10 mouse cellular contexts compared by ENCODE assay signal in genomic region chr4:148625010-148625409, GRCm38 (mm10). TPM values are rescaled to one million over a fixed set of nuclear protein-coding genes. Genes with fewer than 3 reads are reported as not detected.
DNase-seq lines count a peak whose midpoint lies in the region; ATAC-seq and TF ChIP-seq lines count a peak whose summit lies in the region.
"Had no signal": no experiment of that assay in that cellular context is flagged by ENCODE, and none has a peak within 500 bp of the region (broad histone marks: within the 10 kb centered on the region; RNA-seq: fewer than 3 reads in every experiment).

No protein-coding gene starts in this region.

- TF ChIP-seq CTCF in G1E (IDR thresholded peaks at IDR 0.05; ENCODE audit: low read depth, low read length): no peak

- 79% methylated on average over 10 of the region's 10 CpGs for WGBS in heart, embryonic 14.5 days
- WGBS in hindbrain, embryonic 13.5 days: 87% methylated on average over 10 of the region's 10 CpGs
- 92% methylated on average over 10 of the region's 10 CpGs for WGBS in midbrain, embryonic 12.5 days

- DNase-seq in heart, adult 9 months (ENCODE audit: low spot score in 2 of 2): no peak
- no peak for DNase-seq in G1E (ENCODE audit: low spot score)
- DNase-seq in spleen, adult 18-20 months: no peak
- DNase-seq in frontal cortex, postnatal 10 days (ENCODE audit: low spot score in 2 of 2): no peak
- DNase-seq in right cerebral cortex, adult 2 months (ENCODE audit: low spot score in 2 of 2): no peak

- H3K9ac ChIP-seq in heart, embryonic 14.5 days (ENCODE audit: low read length): no peak overlapping the region
- H3K9ac ChIP-seq in hindbrain, embryonic 13.5 days: no peak overlapping the region; the same call in 1 of the 2 replicates
- H3K9ac ChIP-seq in midbrain, embryonic 12.5 days (replicated peaks): no peak overlapping the region

- no peak for ATAC-seq in heart, embryonic 14.5 days (ENCODE audit: insufficient number of reproducible peaks, insufficient read depth, low FRiP score, low read depth)
- no peak for ATAC-seq in G1E (ENCODE audit: extremely low read depth, insufficient number of reproducible peaks, low FRiP score, poor library complexity, severe bottlenecking)
- ATAC-seq in hindbrain, embryonic 13.5 days (ENCODE audit: low FRiP score): no peak
- no peak for ATAC-seq in midbrain, embryonic 12.5 days (ENCODE audit: low FRiP score, low read depth)

- peak overlapping the region; percentile 76 for H3K4me2 ChIP-seq in heart, embryonic 14.5 days (ENCODE audit: low read length)
- peak overlapping the region; percentile 98 for H3K4me2 ChIP-seq in hindbrain, embryonic 13.5 days
- H3K4me2 ChIP-seq in midbrain, embryonic 12.5 days (replicated peaks): peak overlapping the region; percentile 92

- peak overlapping the region in 1 of 2 experiments; percentile 100; a peak in 1 of 4 replicates for H3K4me3 ChIP-seq in heart, embryonic 14.5 days (ENCODE audit: control insufficient read depth in 1 of 2, insufficient read depth in 1 of 2, low read depth in 1 of 2, low read length in 2 of 2)
- H3K4me3 ChIP-seq in G1E (ENCODE audit: low read depth, low read length): peak overlapping the region; percentile 93
- peak overlapping the region; percentile 98 for H3K4me3 ChIP-seq in hindbrain, embryonic 13.5 days
- peak overlapping the region; percentile 96 for H3K4me3 ChIP-seq in midbrain, embryonic 12.5 days

- H3K27ac ChIP-seq in heart, embryonic 14.5 days (replicated peaks in 1 of 2; ENCODE audit: control insufficient read depth in 1 of 2, insufficient read depth in 1 of 2, low read depth in 2 of 2, low read length in 2 of 2): no peak overlapping the region
- H3K27ac ChIP-seq in hindbrain, embryonic 13.5 days: no peak overlapping the region
- no peak overlapping the region for H3K27ac ChIP-seq in midbrain, embryonic 12.5 days (replicated peaks)

- no peaks in the 10 kb centered on the region for H3K9me3 ChIP-seq in heart, embryonic 14.5 days (ENCODE audit: control insufficient read depth, low read length)
- no peaks in the 10 kb centered on the region for H3K9me3 ChIP-seq in G1E (replicated peaks)
- H3K9me3 ChIP-seq in hindbrain, embryonic 13.5 days: no peaks in the 10 kb centered on the region
- H3K9me3 ChIP-seq in midbrain, embryonic 12.5 days: no peaks in the 10 kb centered on the region

- peaks cover 2 to 17% of the 10 kb centered on the region in 2 experiments; a peak in 3 of 4 replicates for H3K4me1 ChIP-seq in heart, embryonic 14.5 days (ENCODE audit: control insufficient read depth in 2 of 2, insufficient read depth in 2 of 2, low read length in 2 of 2)
- H3K4me1 ChIP-seq in G1E (ENCODE audit: insufficient read depth, low read depth, low read length): peaks cover 45% of the 10 kb centered on the region
- peaks cover 28% of the 10 kb centered on the region for H3K4me1 ChIP-seq in hindbrain, embryonic 13.5 days (replicated peaks)
- peaks cover 20% of the 10 kb centered on the region; the same call in 1 of the 2 replicates for H3K4me1 ChIP-seq in midbrain, embryonic 12.5 days

- H3K36me3 ChIP-seq in heart, embryonic 14.5 days (ENCODE audit: control insufficient read depth, insufficient read depth, low read length): peaks cover 53% of the 10 kb centered on the region
- H3K36me3 ChIP-seq in G1E (replicated peaks): peaks cover 53% of the 10 kb centered on the region
- H3K36me3 ChIP-seq in hindbrain, embryonic 13.5 days: peaks cover 49% of the 10 kb centered on the region
- peaks cover 48% of the 10 kb centered on the region for H3K36me3 ChIP-seq in midbrain, embryonic 12.5 days

- no peaks in the 10 kb centered on the region for H3K27me3 ChIP-seq in heart, embryonic 14.5 days (ENCODE audit: control insufficient read depth, insufficient read depth, low read length)
- no peaks in the 10 kb centered on the region for H3K27me3 ChIP-seq in G1E (ENCODE audit: insufficient read depth, low read length)
- no peaks in the 10 kb centered on the region for H3K27me3 ChIP-seq in hindbrain, embryonic 13.5 days
- no peaks in the 10 kb centered on the region for H3K27me3 ChIP-seq in midbrain, embryonic 12.5 days

RNA-seq across cellular contexts. Expression of gene Tardbp, which starts 1.8 kb away (rescaled TPM):
- 80.9 and 87.6 TPM in 2 replicates for polyA plus RNA-seq in heart, embryonic 14.5 days (2014; fragmentation: Nextera tagmentation; extraction: Ambion mirVana)
- total RNA-seq in G1E (2014; fragmentation: Nextera tagmentation) (296 and 308 TPM in 2 replicates), G1E (2017) (465 and 649 TPM in 2 replicates)
- polyA plus RNA-seq in G1E (2012): 26.7 and 59.3 TPM in 2 replicates
- polyA plus RNA-seq in hindbrain, embryonic 13.5 days (2015; fragmentation: Nextera tagmentation; extraction: Ambion mirVana): 238 and 243 TPM in 2 replicates
- 380 and 385 TPM in 2 replicates for polyA plus RNA-seq in midbrain, embryonic 12.5 days (2016; fragmentation: Nextera tagmentation; extraction: Ambion mirVana)

RNA-seq across cellular contexts. Expression of gene Gm572, which starts 18.1 kb away (rescaled TPM):
- polyA plus RNA-seq in heart, embryonic 14.5 days (2014; fragmentation: Nextera tagmentation; extraction: Ambion mirVana): 0.19 and 0.28 TPM in 2 replicates
- not detected in 2 replicates for total RNA-seq in G1E (2014; fragmentation: Nextera tagmentation)
- not detected in 2 replicates for total RNA-seq in G1E (2017)
- polyA plus RNA-seq in G1E (2012): not detected in 2 replicates
- not detected in 2 replicates for polyA plus RNA-seq in hindbrain, embryonic 13.5 days (2015; fragmentation: Nextera tagmentation; extraction: Ambion mirVana)
- polyA plus RNA-seq in midbrain, embryonic 12.5 days (2016; fragmentation: Nextera tagmentation; extraction: Ambion mirVana): not detected in 2 replicates
- total RNA-seq: layer of hippocampus, postnatal 14 days had no signal
- polyA plus RNA-seq: cortical plate, adult 2 months had no signal

RNA-seq across cellular contexts. Expression of gene Masp2, which starts 22.7 kb away (rescaled TPM):
- polyA plus RNA-seq in heart, embryonic 14.5 days (2014; fragmentation: Nextera tagmentation; extraction: Ambion mirVana): 0.08 TPM in 1 of 2 replicates, not detected in the other
- total RNA-seq in G1E (2014; fragmentation: Nextera tagmentation) (16.5 and 18.1 TPM in 2 replicates), G1E (2017) (2.3 and 2.9 TPM in 2 replicates)
- 0.57 and 0.69 TPM in 2 replicates for polyA plus RNA-seq in G1E (2012)
- polyA plus RNA-seq in hindbrain, embryonic 13.5 days (2015; fragmentation: Nextera tagmentation; extraction: Ambion mirVana): 0.18 and 0.47 TPM in 2 replicates
- polyA plus RNA-seq in midbrain, embryonic 12.5 days (2016; fragmentation: Nextera tagmentation; extraction: Ambion mirVana): 0.21 TPM in 1 of 2 replicates, not detected in the other

RNA-seq across cellular contexts. Expression of gene Srm, which starts 33.7 kb away (rescaled TPM):
- 98.1 and 101 TPM in 2 replicates for polyA plus RNA-seq in heart, embryonic 14.5 days (2014; fragmentation: Nextera tagmentation; extraction: Ambion mirVana)
- 328 and 436 TPM in 2 replicates for total RNA-seq in G1E (2014; fragmentation: Nextera tagmentation)
- total RNA-seq in G1E (2017): 37.8 and 39.5 TPM in 2 replicates
- 379 and 407 TPM in 2 replicates for polyA plus RNA-seq in G1E (2012)
- polyA plus RNA-seq in hindbrain, embryonic 13.5 days (2015; fragmentation: Nextera tagmentation; extraction: Ambion mirVana): 135 and 145 TPM in 2 replicates
- 146 and 148 TPM in 2 replicates for polyA plus RNA-seq in midbrain, embryonic 12.5 days (2016; fragmentation: Nextera tagmentation; extraction: Ambion mirVana)
